In genomic region chr2:75252829-75253228, GRCm38 (mm10) we compare ENCODE assay signal across 26 mouse cellular contexts.
DNase-seq lines count a peak whose midpoint lies in the region; ATAC-seq and TF ChIP-seq lines count a peak whose summit lies in the region.
"Had no signal": no experiment of that assay in that cellular context is flagged by ENCODE, and none has a peak within 500 bp of the region (broad histone marks: within the 10 kb centered on the region; RNA-seq: fewer than 3 reads in every experiment).

No protein-coding gene starts in this region.

- peak; percentile 22 for DNase-seq in limb, embryonic 11.5 days (ENCODE audit: low spot score)
- no peak for DNase-seq in limb, embryonic 10.5 days (ENCODE audit: low spot score)
- peak; percentile 57 for DNase-seq in hindlimb bud, embryonic 11.5 days (ENCODE audit: extremely low spot score, low read depth, low spot score)
- no peak for DNase-seq in liver, postnatal 0 days
- DNase-seq in embryo, embryonic 10 days (ENCODE audit: low spot score) = no peak
- DNase-seq: adrenal gland, adult 8-10 months; adrenal gland, postnatal 25 days; cerebellum, adult 11 months; cerebellum, adult 2 months; cerebellum, adult 9-11 months; cerebellum, postnatal 25 days; embryo, embryonic 11 days; gastrocnemius, adult 2 months; gastrocnemius, postnatal 14 days; heart, adult 11 months had no signal

- no peaks in the 10 kb centered on the region for H3K27me3 ChIP-seq in limb, embryonic 11.5 days (ENCODE audit: control insufficient read depth, insufficient read depth, low read length)
- no peaks in the 10 kb centered on the region; the same call in 1 of the 2 replicates for H3K27me3 ChIP-seq in limb, embryonic 10.5 days (ENCODE audit: low read depth, poor library complexity, severe bottlenecking)
- H3K27me3 ChIP-seq in neural tube, embryonic 14.5 days (ENCODE audit: control insufficient read depth, insufficient read depth, low read length) = no peaks in the 10 kb centered on the region
- no peaks in the 10 kb centered on the region for H3K27me3 ChIP-seq in liver, postnatal 0 days (ENCODE audit: insufficient read depth, low read length)
- H3K27me3 ChIP-seq: embryonic facial prominence, embryonic 13.5 days; forebrain, embryonic 12.5 days; hindbrain, embryonic 12.5 days; hindbrain, embryonic 15.5 days had no signal

- no peak overlapping the region for H3K4me3 ChIP-seq in limb, embryonic 11.5 days (ENCODE audit: low read depth, low read length)
- no peak overlapping the region for H3K4me3 ChIP-seq in limb, embryonic 10.5 days
- no peak overlapping the region for H3K4me3 ChIP-seq in neural tube, embryonic 14.5 days (ENCODE audit: low read depth, low read length)
- no peak overlapping the region for H3K4me3 ChIP-seq in liver, postnatal 0 days (ENCODE audit: low read depth, low read length)
- H3K4me3 ChIP-seq: embryonic facial prominence, embryonic 10.5 days; embryonic facial prominence, embryonic 13.5 days; erythroblast, embryonic 14.5 days; forebrain, embryonic 12.5 days; gastrocnemius, adult 2 months; hindbrain, embryonic 12.5 days; hindbrain, embryonic 15.5 days had no signal

- TF ChIP-seq CTCF in liver, postnatal 0 days (IDR thresholded peaks at IDR 0.05; ENCODE audit: low read depth) = no peak

- H3K9ac ChIP-seq in limb, embryonic 11.5 days (ENCODE audit: low read length) = no peak overlapping the region
- no peak overlapping the region for H3K9ac ChIP-seq in neural tube, embryonic 14.5 days (replicated peaks; ENCODE audit: low read depth, low read length)
- H3K9ac ChIP-seq in liver, postnatal 0 days (replicated peaks) = no peak overlapping the region
- H3K9ac ChIP-seq: embryonic facial prominence, embryonic 13.5 days; forebrain, embryonic 12.5 days; hindbrain, embryonic 12.5 days; hindbrain, embryonic 15.5 days had no signal

- no peak for ATAC-seq in limb, embryonic 11.5 days (ENCODE audit: insufficient number of reproducible peaks, low FRiP score, low TSS enrichment, low read depth)
- ATAC-seq in neural tube, embryonic 14.5 days (ENCODE audit: low read depth) = peak; percentile 41; the same call in 1 of the 2 replicates
- ATAC-seq in liver, postnatal 0 days = no peak
- ATAC-seq: activated CD4-positive, CD25-positive, alpha-beta regulatory T cell, adult 4 months; forebrain, embryonic 16.5 days; inflammation-experienced regulatory T-cells, adult 6 months had no signal

- H3K9me3 ChIP-seq in limb, embryonic 11.5 days (ENCODE audit: control insufficient read depth, low read length) = no peaks in the 10 kb centered on the region
- H3K9me3 ChIP-seq in limb, embryonic 10.5 days (replicated peaks) = no peaks in the 10 kb centered on the region
- H3K9me3 ChIP-seq in neural tube, embryonic 14.5 days (ENCODE audit: control insufficient read depth, low read length) = no peaks in the 10 kb centered on the region
- H3K9me3 ChIP-seq in liver, postnatal 0 days (ENCODE audit: low read length) = no peaks in the 10 kb centered on the region
- H3K9me3 ChIP-seq: embryonic facial prominence, embryonic 10.5 days; embryonic facial prominence, embryonic 13.5 days; forebrain, embryonic 12.5 days; hindbrain, embryonic 12.5 days; hindbrain, embryonic 15.5 days had no signal

- TF ChIP-seq EP300 in liver, postnatal 0 days (IDR thresholded peaks at IDR 0.05; ENCODE audit: low read depth) = no peak

- H3K4me1 ChIP-seq in limb, embryonic 11.5 days (ENCODE audit: control insufficient read depth, insufficient read depth, low read length) = no peaks in the 10 kb centered on the region
- H3K4me1 ChIP-seq in limb, embryonic 10.5 days = peaks cover 15% of the 10 kb centered on the region
- H3K4me1 ChIP-seq in neural tube, embryonic 14.5 days (ENCODE audit: control insufficient read depth, insufficient read depth, low read length) = no peaks in the 10 kb centered on the region; the same call in 1 of the 2 replicates
- H3K4me1 ChIP-seq in liver, postnatal 0 days (ENCODE audit: insufficient read depth) = no peaks in the 10 kb centered on the region
- H3K4me1 ChIP-seq: embryonic facial prominence, embryonic 10.5 days; embryonic facial prominence, embryonic 13.5 days; forebrain, embryonic 12.5 days; hindbrain, embryonic 12.5 days had no signal

- no peak overlapping the region for H3K4me2 ChIP-seq in limb, embryonic 11.5 days (ENCODE audit: low read depth, severe bottlenecking)
- no peak overlapping the region for H3K4me2 ChIP-seq in neural tube, embryonic 14.5 days (ENCODE audit: low read depth, low read length)
- H3K4me2 ChIP-seq in liver, postnatal 0 days (ENCODE audit: low read depth, low read length) = no peak overlapping the region
- H3K4me2 ChIP-seq: embryonic facial prominence, embryonic 13.5 days; forebrain, embryonic 12.5 days; heart, embryonic 11.5 days; hindbrain, embryonic 12.5 days; hindbrain, embryonic 15.5 days had no signal

- no peaks in the 10 kb centered on the region for H3K36me3 ChIP-seq in limb, embryonic 11.5 days (ENCODE audit: control insufficient read depth, insufficient read depth, low read length)
- H3K36me3 ChIP-seq in limb, embryonic 10.5 days = no peaks in the 10 kb centered on the region
- no peaks in the 10 kb centered on the region for H3K36me3 ChIP-seq in neural tube, embryonic 14.5 days (ENCODE audit: control insufficient read depth, insufficient read depth, low read length)
- H3K36me3 ChIP-seq in liver, postnatal 0 days (replicated peaks; ENCODE audit: insufficient read depth, low read length) = no peaks in the 10 kb centered on the region
- H3K36me3 ChIP-seq: embryonic facial prominence, embryonic 10.5 days; embryonic facial prominence, embryonic 13.5 days; forebrain, embryonic 12.5 days; hindbrain, embryonic 12.5 days; hindbrain, embryonic 15.5 days had no signal

- WGBS in limb, embryonic 11.5 days = 33% methylated on average over 8 of the region's 8 CpGs
- WGBS in limb, embryonic 10.5 days = 64% methylated on average over 8 of the region's 8 CpGs
- WGBS in neural tube, embryonic 14.5 days = 16% methylated on average over 8 of the region's 8 CpGs
- 83% methylated on average over 8 of the region's 8 CpGs for WGBS in liver, postnatal 0 days (ENCODE audit: insufficient replicate concordance)

- H3K27ac ChIP-seq in limb, embryonic 11.5 days (replicated peaks; ENCODE audit: low read depth, low read length) = no peak overlapping the region
- no peak overlapping the region for H3K27ac ChIP-seq in limb, embryonic 10.5 days
- no peak overlapping the region for H3K27ac ChIP-seq in neural tube, embryonic 14.5 days (ENCODE audit: low read depth, low read length)
- H3K27ac ChIP-seq in liver, postnatal 0 days (ENCODE audit: low read depth) = no peak overlapping the region
- H3K27ac ChIP-seq: embryonic facial prominence, embryonic 10.5 days; embryonic facial prominence, embryonic 13.5 days; forebrain, embryonic 12.5 days; gastrocnemius, adult 2 months; hindbrain, embryonic 12.5 days; hindbrain, embryonic 15.5 days had no signal

Comparison
In these comparisons a context has a peak if more than half of its experiments do, and no peak if none do; other contexts are left out.
1. DNase-seq: peak in limb, embryonic 11.5 days (single experiment) and hindlimb bud, embryonic 11.5 days (single experiment); none in limb, embryonic 10.5 days (single experiment), liver, postnatal 0 days (single experiment) and embryo, embryonic 10 days (single experiment).